Mouse (Mus musculus): ENCODE measurements around the gene Tcf7l2.

DNA sequence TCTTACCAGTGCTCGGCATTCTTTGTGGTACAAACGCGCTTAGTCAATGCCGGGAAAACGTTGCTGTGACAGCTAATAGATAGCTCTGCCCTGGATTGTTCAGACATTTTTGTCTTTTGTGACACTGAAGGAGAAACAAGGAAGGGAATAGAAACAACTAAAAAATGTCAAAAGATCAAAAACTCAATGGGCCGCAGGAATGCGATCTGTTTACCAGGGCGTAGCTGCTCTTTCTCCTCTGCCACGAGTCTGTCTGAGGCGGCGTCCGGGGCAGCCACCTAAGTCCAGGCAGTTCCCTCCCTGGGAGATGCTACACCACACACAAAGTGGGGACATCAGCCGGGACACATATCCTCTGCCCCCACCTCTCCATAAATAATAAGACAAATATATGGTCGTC is 144.9 kb downstream of the Tcf7l2 start:
- TF ChIP-seq CTCF (IDR thresholded peaks at IDR 0.05; ENCODE audit: control insufficient read depth, insufficient read depth, low read length) = no peak
- TF ChIP-seq POLR2A (IDR thresholded peaks at IDR 0.05; ENCODE audit: borderline replicate concordance, control insufficient read depth, low read depth, low read length) = no peak

All from bone marrow, adult 2 months (tissue).